Comparison of ENCODE assay signal across 8 mouse cellular contexts in genomic region chr19:36347831-36348160, GRCm38 (mm10). TPM values are rescaled to one million over a fixed set of nuclear protein-coding genes. Genes with fewer than 3 reads are reported as not detected.
DNase-seq lines count a peak whose midpoint lies in the region; ATAC-seq and TF ChIP-seq lines count a peak whose summit lies in the region.

No protein-coding gene starts in this region.

- ATAC-seq in embryonic facial prominence, embryonic 13.5 days (ENCODE audit: insufficient number of reproducible peaks, insufficient read depth, low FRiP score, low TSS enrichment, low read depth): no peak; the same call in 1 of the 2 replicates
- ATAC-seq in hindbrain, embryonic 16.5 days: no peak
- no peak for ATAC-seq in midbrain, postnatal 0 days (ENCODE audit: low FRiP score)
- ATAC-seq in monocyte, adult 5-6 weeks (replicated peaks; ENCODE audit: insufficient number of reproducible peaks, low FRiP score, low TSS enrichment, poor library complexity, severe bottlenecking): no peak

- H3K4me3 ChIP-seq in left cerebral cortex, adult 2 months: peak overlapping the region; percentile 95
- H3K4me3 ChIP-seq in embryonic facial prominence, embryonic 13.5 days: peak overlapping the region; percentile 73
- peak overlapping the region; percentile 96 for H3K4me3 ChIP-seq in hindbrain, embryonic 16.5 days (ENCODE audit: low read length)
- H3K4me3 ChIP-seq in midbrain, postnatal 0 days (ENCODE audit: low read depth, low read length): peak overlapping the region; percentile 47

- intact Hi-C loops in left cerebral cortex, adult 2 months (cut with DNase I): loop anchor here (1.0 to 5.0 kb wide), 3 partner anchors 63 to 235 kb away; no protein-coding TSS in a partner anchor

- H3K27me3 ChIP-seq in embryonic facial prominence, embryonic 13.5 days: peaks cover 66% of the 10 kb centered on the region
- H3K27me3 ChIP-seq in hindbrain, embryonic 16.5 days (replicated peaks; ENCODE audit: control insufficient read depth, insufficient read depth, low read length): peaks cover 17% of the 10 kb centered on the region
- peaks cover 20% of the 10 kb centered on the region for H3K27me3 ChIP-seq in midbrain, postnatal 0 days (ENCODE audit: insufficient read depth, low read length)

- H3K9me3 ChIP-seq in embryonic facial prominence, embryonic 13.5 days: no peaks in the 10 kb centered on the region
- no peaks in the 10 kb centered on the region for H3K9me3 ChIP-seq in hindbrain, embryonic 16.5 days (ENCODE audit: control insufficient read depth, low read length)
- no peaks in the 10 kb centered on the region for H3K9me3 ChIP-seq in midbrain, postnatal 0 days (ENCODE audit: low read length)

- peak overlapping the region; percentile 74 for H3K9ac ChIP-seq in embryonic facial prominence, embryonic 13.5 days
- H3K9ac ChIP-seq in hindbrain, embryonic 16.5 days (ENCODE audit: low read depth, low read length): peak overlapping the region; percentile 79
- peak overlapping the region; percentile 37 for H3K9ac ChIP-seq in midbrain, postnatal 0 days (replicated peaks; ENCODE audit: low read length, poor library complexity, severe bottlenecking)

- peak overlapping the region; percentile 98 for H3K4me2 ChIP-seq in embryonic facial prominence, embryonic 13.5 days
- H3K4me2 ChIP-seq in hindbrain, embryonic 16.5 days (ENCODE audit: low read length): peak overlapping the region; percentile 97
- H3K4me2 ChIP-seq in midbrain, postnatal 0 days (ENCODE audit: low read depth, low read length, poor library complexity, severe bottlenecking): peak overlapping the region; percentile 69

- peak overlapping the region; percentile 97 for H3K27ac ChIP-seq in left cerebral cortex, adult 2 months
- no peak overlapping the region for H3K27ac ChIP-seq in embryonic facial prominence, embryonic 13.5 days
- no peak overlapping the region for H3K27ac ChIP-seq in hindbrain, embryonic 16.5 days (ENCODE audit: low read depth, low read length)
- H3K27ac ChIP-seq in midbrain, postnatal 0 days (ENCODE audit: low read depth, low read length): no peak overlapping the region

- DNase-seq in left cerebral cortex, adult 2 months (ENCODE audit: extremely low spot score in 1 of 2, low spot score in 2 of 2): no peak
- no peak for DNase-seq in left cerebral cortex, adult 11 months (ENCODE audit: low spot score)
- no peak for DNase-seq in midbrain, postnatal 0 days (ENCODE audit: low spot score)
- DNase-seq in urinary bladder, adult 2 months (ENCODE audit: low spot score): no peak
- no peak for DNase-seq in adrenal gland, postnatal 4 days (ENCODE audit: low spot score in 2 of 2)

- 0 out of 2 replicates have a peak, but pooled peaks cover 7% of the 10 kb centered on the region for H3K4me1 ChIP-seq in embryonic facial prominence, embryonic 13.5 days
- peaks cover 8% of the 10 kb centered on the region for H3K4me1 ChIP-seq in hindbrain, embryonic 16.5 days (ENCODE audit: control insufficient read depth, insufficient read depth, low read depth, low read length)
- H3K4me1 ChIP-seq in midbrain, postnatal 0 days (ENCODE audit: insufficient read depth, low read length): peaks cover 10% of the 10 kb centered on the region; the same call in 1 of the 2 replicates

- WGBS in embryonic facial prominence, embryonic 13.5 days: 1% methylated on average over 11 of the region's 11 CpGs
- 0% methylated on average over 10 of the region's 11 CpGs for WGBS in hindbrain, embryonic 16.5 days
- 0% methylated on average over 11 of the region's 11 CpGs for WGBS in midbrain, postnatal 0 days

- no peaks in the 10 kb centered on the region for H3K36me3 ChIP-seq in embryonic facial prominence, embryonic 13.5 days
- H3K36me3 ChIP-seq in hindbrain, embryonic 16.5 days (ENCODE audit: control insufficient read depth, insufficient read depth, low read length): no peaks in the 10 kb centered on the region
- H3K36me3 ChIP-seq in midbrain, postnatal 0 days (ENCODE audit: insufficient read depth, low read length): no peaks in the 10 kb centered on the region

- TF ChIP-seq CTCF in left cerebral cortex, adult 2 months (IDR thresholded peaks at IDR 0.05): no peak
- no peak for TF ChIP-seq CTCF in midbrain, postnatal 0 days (IDR thresholded peaks at IDR 0.05)

RNA-seq across cellular contexts. Expression of gene Pcgf5, which starts 0.3 kb away (rescaled TPM):
- 10 to 100 TPM; 27.8 to 28.1 TPM for total RNA-seq in left cerebral cortex, adult 2 months (2021)
- polyA plus RNA-seq in embryonic facial prominence, embryonic 13.5 days (2015; fragmentation: Nextera tagmentation; extraction: Ambion mirVana): 7.4 and 7.8 TPM in 2 replicates
- 6.6 and 7.2 TPM in 2 replicates for polyA plus RNA-seq in hindbrain, embryonic 16.5 days (2015; fragmentation: Nextera tagmentation; extraction: Ambion mirVana)
- total RNA-seq in midbrain, postnatal 0 days (2014; rRNA removed): 4.1 and 6.0 TPM in 2 replicates
- polyA plus RNA-seq in midbrain, postnatal 0 days (2015; fragmentation: Nextera tagmentation; extraction: Ambion mirVana): 6.4 and 7.0 TPM in 2 replicates
- 18.9 and 24.6 TPM in 2 replicates for polyA plus RNA-seq in urinary bladder, adult 2 months (2012; rRNA removed)
- 41.4 to 50.6 TPM (median 42.8 TPM) in 3 replicates for total RNA-seq in monocyte, adult 5-6 weeks (2017)
- total RNA-seq in adrenal gland, postnatal 4 days (2021): 10 to 100 TPM; 21.7 to 25.3 TPM
